Mouse (Mus musculus) embryonic fibroblast, embryonic 13.5 days (primary cell): Measurements from ENCODE around the gene Pop7. TPM values are rescaled to one million over a fixed set of nuclear protein-coding genes. Genes with fewer than 3 reads are reported as not detected.
A peak's percentile ranks its signal among the peaks of the same experiment; 100 is the strongest.

Experiments
- H3K27ac ChIP-seq: 2 replicates; pipeline ENCODE4 v1.5.1; 2012; ENCODE audit warnings: low read length, control low read depth, inconsistent platforms; ENCODE audit not compliant: insufficient read depth
- H3K4me1 ChIP-seq: 2 replicates; pipeline ENCODE4 v1.6.1; 2011; ENCODE audit warnings: low read length; ENCODE audit not compliant: control insufficient read depth, insufficient read depth
- H3K4me3 ChIP-seq: 2 replicates; pipeline ENCODE4 v1.5.1; 2011; ENCODE audit warnings: mild to moderate bottlenecking, control low read depth, low read length; ENCODE audit not compliant: insufficient read depth
- CTCF ChIP-seq: IDR thresholded peaks from 2 replicates; pipeline ENCODE4 v1.5.1; 2011; ENCODE audit warnings: mild to moderate bottlenecking, control low read depth, low read length, moderate library complexity, borderline replicate concordance; ENCODE audit not compliant: insufficient read depth
- POLR2A ChIP-seq: IDR thresholded peaks from 2 replicates; pipeline ENCODE4 v1.6.1; 2011; ENCODE audit warnings: low read depth, mild to moderate bottlenecking, control low read depth, low read length, moderate library complexity
- polyA plus RNA-seq: library from polyadenylated mRNA; stranded (reverse); fragments of >200 nt; gene quantifications from 2 replicates; pipeline ENCODE4 v1.2.4, GENCODE M21; 2011; ENCODE audit warnings: low read depth; ENCODE audit not compliant: missing spikeins, insufficient read length

Pop7 gene
- polyA plus RNA-seq, 1 experiment = 14.6 TPM

GRCm38 (mm10) chr5:137504041-137504440, 1.7 kb upstream of the Pop7 start:
- H3K4me1 ChIP-seq = peaks cover 4% of the 10 kb centered on the region; the same call in 1 of the 2 replicates
- no peak overlapping the region for H3K4me3 ChIP-seq
- peak; percentile 7; the same call in 1 of the 2 replicates for TF ChIP-seq CTCF
- TF ChIP-seq POLR2A = no peak
- H3K27ac ChIP-seq = no peak overlapping the region

- H3K27ac ChIP-seq = peak overlapping the region; percentile 69
- peak overlapping the region; percentile 47 for H3K4me3 ChIP-seq
- H3K4me1 ChIP-seq = peaks cover 4% of the 10 kb centered on the region; the same call in 1 of the 2 replicates
- peak; percentile 62 for TF ChIP-seq POLR2A
- TF ChIP-seq CTCF = peak; percentile 66
These were observed 371 bp upstream of the Pop7 start for GRCm38 (mm10) chr5:137502667-137503110.

- Histone ChIP-seq H3K27ac (no peak overlapping the region), H3K4me1 (peaks cover 4% of the 10 kb centered on the region; the same call in 1 of the 2 replicates), H3K4me3 (no peak overlapping the region)
- TF ChIP-seq POLR2A = no peak; the same call in 1 of the 2 replicates
- TF ChIP-seq CTCF = no peak
These were observed 2.1 kb downstream of the Pop7 start for GRCm38 (mm10) chr5:137500186-137500585.

- TF ChIP-seq CTCF (no peak), POLR2A (no peak)
- Histone ChIP-seq H3K27ac (no peak overlapping the region), H3K4me3 (no peak overlapping the region), H3K4me1 (no peaks in the 10 kb centered on the region)
These were observed 8.5 kb downstream of the Pop7 start for GRCm38 (mm10) chr5:137493831-137494230.

- no peak overlapping the region for H3K4me3 ChIP-seq
- no peaks in the 10 kb centered on the region for H3K4me1 ChIP-seq
- TF ChIP-seq POLR2A = no peak
- no peak overlapping the region for H3K27ac ChIP-seq
These were observed 10.8 kb downstream of the Pop7 start for GRCm38 (mm10) chr5:137491559-137491958.

GRCm38 (mm10) chr5:137487616-137488015, 14.7 kb downstream of the Pop7 start:
- no peaks in the 10 kb centered on the region for H3K4me1 ChIP-seq
- H3K27ac ChIP-seq = no peak overlapping the region
- H3K4me3 ChIP-seq = no peak overlapping the region
- TF ChIP-seq POLR2A (no peak), CTCF (no peak)

- H3K4me1 ChIP-seq = no peaks in the 10 kb centered on the region
- TF ChIP-seq POLR2A (no peak), CTCF (no peak)
- no peak overlapping the region for H3K27ac ChIP-seq
- no peak overlapping the region for H3K4me3 ChIP-seq
These were observed 16.5 kb downstream of the Pop7 start for GRCm38 (mm10) chr5:137485851-137486155.

- H3K27ac ChIP-seq = no peak overlapping the region
- TF ChIP-seq POLR2A (no peak), CTCF (no peak)
- H3K4me3 ChIP-seq = no peak overlapping the region
- H3K4me1 ChIP-seq = no peaks in the 10 kb centered on the region
These were observed 17.1 kb downstream of the Pop7 start for GRCm38 (mm10) chr5:137485071-137485850.

- Histone ChIP-seq H3K4me3 (no peak overlapping the region), H3K4me1 (no peaks in the 10 kb centered on the region), H3K27ac (no peak overlapping the region)
- TF ChIP-seq POLR2A (no peak), CTCF (no peak)
These were observed 20.4 kb downstream of the Pop7 start for GRCm38 (mm10) chr5:137481897-137482296.

- TF ChIP-seq CTCF (no peak), POLR2A (no peak)
- Histone ChIP-seq H3K4me3 (no peak overlapping the region), H3K27ac (no peak overlapping the region), H3K4me1 (no peaks in the 10 kb centered on the region)
These were observed 21.2 kb downstream of the Pop7 start for GRCm38 (mm10) chr5:137481138-137481537.

- H3K27ac ChIP-seq = no peak within 1 kb of the TSS
- H3K4me1 ChIP-seq = no peaks in the 10 kb centered on the region
- TF ChIP-seq CTCF (no peak), POLR2A (no peak)
- no peak within 1 kb of the TSS for H3K4me3 ChIP-seq
These were observed 25.4 kb downstream of the Pop7 start, which contains the start of gene Zan for GRCm38 (mm10) chr5:137476964-137477363. Gene Zan, minus strand, starts transcription at chr5:137477064.

- no peak for TF ChIP-seq CTCF
- no peak for TF ChIP-seq POLR2A
- no peak overlapping the region for H3K4me3 ChIP-seq
- no peaks in the 10 kb centered on the region for H3K4me1 ChIP-seq
- H3K27ac ChIP-seq = no peak overlapping the region
These were observed 28.0 kb downstream of the Pop7 start for GRCm38 (mm10) chr5:137474351-137474750.
